Mouse (Mus musculus) limb, embryonic 11.5 days (tissue): ENCODE measurements around the gene Tbc1d14. TPM values are rescaled to one million over a fixed set of nuclear protein-coding genes. Genes with fewer than 3 reads are reported as not detected.

Experiments
- ATAC-seq: fragments of 200-750 bp; cut with Nextera tagmentation; 2 replicates; pipeline ENCODE4 v1.8.0; 2017; ENCODE audit warnings: low read depth; ENCODE audit not compliant: insufficient number of reproducible peaks, low FRiP score, low TSS enrichment
- DNase-seq: peaks from one replicate; pipeline ENCODE4 v3.0.0-alpha.2; 2015; ENCODE audit warnings: low spot score
- H3K27ac ChIP-seq: fragments of 300-500 bp; sonication (generic); replicated peaks from 2 replicates; pipeline ENCODE4 v1.5.1; 2014; ENCODE audit warnings: low read depth, mild to moderate bottlenecking, low read length
- H3K27me3 ChIP-seq: fragments of 300-500 bp; sonication (generic); 2 replicates; pipeline ENCODE4 v1.6.1; 2014; ENCODE audit warnings: mild to moderate bottlenecking, low read length, mixed read lengths; ENCODE audit not compliant: control insufficient read depth, insufficient read depth
- H3K36me3 ChIP-seq: fragments of 300-500 bp; sonication (generic); 2 replicates; pipeline ENCODE4 v1.6.1; 2014; ENCODE audit warnings: mild to moderate bottlenecking, low read length, moderate library complexity, mixed read lengths; ENCODE audit not compliant: control insufficient read depth, insufficient read depth
- H3K4me1 ChIP-seq: fragments of 300-500 bp; sonication (generic); 2 replicates; pipeline ENCODE4 v1.6.1; 2014; ENCODE audit warnings: low read length, mixed read lengths; ENCODE audit not compliant: control insufficient read depth, insufficient read depth
- H3K4me2 ChIP-seq: fragments of 300-500 bp; sonication (generic); 2 replicates; pipeline ENCODE4 v1.6.1; 2014; ENCODE audit warnings: low read depth, mild to moderate bottlenecking, moderate library complexity; ENCODE audit not compliant: severe bottlenecking
- H3K4me3 ChIP-seq: fragments of 300-500 bp; sonication (generic); 2 replicates; pipeline ENCODE4 v1.5.1; 2014; ENCODE audit warnings: low read depth, low read length
- H3K9ac ChIP-seq: fragments of 300-500 bp; sonication (generic); 2 replicates; pipeline ENCODE4 v1.6.1; 2014; ENCODE audit warnings: mild to moderate bottlenecking, low read length
- H3K9me3 ChIP-seq: fragments of 300-500 bp; sonication (generic); 2 replicates; pipeline ENCODE4 v1.6.1; 2016; ENCODE audit warnings: low read length; ENCODE audit not compliant: control insufficient read depth
- WGBS: fragments of 180-500 bp; shearing (Covaris S2); extraction: QIAGEN DNeasy Blood & Tissue Kit; methylation state at CpG from one replicate; pipeline ENCODE4 v1.1.7; 2014; 5-methylcytosine and 5-hydroxymethylcytosine counted together
- polyA plus RNA-seq: library from polyadenylated mRNA; unstranded; fragments of >200 nt; fragmentation: Nextera tagmentation; extraction: Ambion mirVana; gene quantifications from 2 replicates; pipeline ENCODE4 v1.2.1, GENCODE M21; 2014

Tbc1d14 gene
- polyA plus RNA-seq, result 37.7 and 40.3 TPM in 2 replicates

DNA sequence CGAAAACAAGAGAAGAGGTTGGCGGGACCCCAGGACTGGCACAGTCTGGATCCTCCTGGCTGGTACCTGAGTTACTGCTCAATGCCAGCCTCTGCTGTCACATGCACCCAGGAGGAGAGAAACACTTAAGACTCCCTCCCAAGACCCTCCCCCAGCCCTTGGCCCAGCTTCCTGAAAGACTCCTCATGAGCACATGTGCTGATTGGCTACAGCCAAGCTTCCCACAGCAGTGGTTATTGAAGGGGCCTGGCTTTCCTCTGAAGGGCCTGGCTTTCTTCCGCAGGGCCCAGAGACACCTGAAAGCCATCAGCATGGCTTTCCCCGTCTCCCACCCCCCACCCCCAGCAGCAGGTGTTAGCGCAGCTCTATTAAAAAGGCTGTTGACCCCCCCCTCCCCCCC, at the start of gene Tbc1d14:
Tbc1d14 (minus strand) TSS at position 101 of the 400 bp plus-strand sequence.
- H3K36me3 ChIP-seq, result no peaks in the 10 kb centered on the region
- H3K4me3 ChIP-seq, result no peak within 1 kb of the TSS
- no peaks in the 10 kb centered on the region for H3K27me3 ChIP-seq
- ATAC-seq (no peak), DNase-seq (no peak)
- no peak within 1 kb of the TSS for H3K4me2 ChIP-seq
- WGBS, result 68% methylated on average over 5 of the region's 5 CpGs
- no peaks in the 10 kb centered on the region for H3K9me3 ChIP-seq
- no peak within 1 kb of the TSS for H3K27ac ChIP-seq
- no peaks in the 10 kb centered on the region for H3K4me1 ChIP-seq
- H3K9ac ChIP-seq, result no peak within 1 kb of the TSS

DNA sequence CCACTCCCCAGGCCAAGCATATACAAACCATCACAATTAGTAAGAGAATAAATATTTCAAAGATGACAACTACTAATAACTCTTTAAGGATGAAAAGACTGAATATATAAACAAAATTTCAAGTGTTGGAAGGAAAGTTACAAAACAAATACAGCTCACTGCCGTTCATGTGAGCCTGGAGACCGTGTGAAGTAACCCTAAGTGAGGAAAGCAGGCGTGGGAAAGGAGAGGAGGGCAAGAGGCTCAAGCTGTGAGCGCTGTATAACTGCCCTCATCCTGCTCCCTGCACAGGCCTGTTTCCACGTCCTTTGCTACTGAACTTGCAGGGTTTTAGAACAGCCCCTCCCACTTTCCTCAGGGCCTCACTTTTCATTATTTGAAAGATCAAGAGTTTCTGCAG, 32.5 kb upstream of the Tbc1d14 start:
- no peak overlapping the region for H3K4me3 ChIP-seq
- no peaks in the 10 kb centered on the region for H3K36me3 ChIP-seq
- no peak overlapping the region for H3K27ac ChIP-seq
- H3K4me1 ChIP-seq, result no peaks in the 10 kb centered on the region
- H3K9me3 ChIP-seq, result no peaks in the 10 kb centered on the region
- DNase-seq (no peak), ATAC-seq (no peak)
- WGBS, result 85% methylated on average over 5 of the region's 5 CpGs
- H3K4me2 ChIP-seq, result no peak overlapping the region
- H3K27me3 ChIP-seq, result no peaks in the 10 kb centered on the region
- no peak overlapping the region for H3K9ac ChIP-seq

DNA sequence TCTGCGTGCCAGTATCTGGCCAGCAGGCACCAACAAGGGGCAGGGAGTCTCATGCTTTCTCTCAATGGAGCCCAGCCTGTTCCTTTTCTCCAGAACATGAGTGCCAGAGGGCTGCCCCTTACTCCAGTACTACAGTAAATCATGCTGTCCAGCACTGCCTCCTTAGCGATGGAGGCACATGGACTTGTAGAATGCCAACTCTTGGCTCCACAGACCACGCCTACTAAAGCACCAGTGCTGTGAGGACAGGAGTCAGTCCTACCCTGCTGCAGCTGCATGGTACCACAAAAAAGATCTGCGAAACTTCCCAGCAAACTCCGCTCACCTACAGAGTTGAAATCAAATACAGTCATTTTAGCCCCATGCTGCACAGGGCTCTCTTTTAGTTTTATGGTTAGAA, 30.6 kb upstream of the Tbc1d14 start:
- WGBS, result 81% methylated on average over 5 of the region's 5 CpGs

DNA sequence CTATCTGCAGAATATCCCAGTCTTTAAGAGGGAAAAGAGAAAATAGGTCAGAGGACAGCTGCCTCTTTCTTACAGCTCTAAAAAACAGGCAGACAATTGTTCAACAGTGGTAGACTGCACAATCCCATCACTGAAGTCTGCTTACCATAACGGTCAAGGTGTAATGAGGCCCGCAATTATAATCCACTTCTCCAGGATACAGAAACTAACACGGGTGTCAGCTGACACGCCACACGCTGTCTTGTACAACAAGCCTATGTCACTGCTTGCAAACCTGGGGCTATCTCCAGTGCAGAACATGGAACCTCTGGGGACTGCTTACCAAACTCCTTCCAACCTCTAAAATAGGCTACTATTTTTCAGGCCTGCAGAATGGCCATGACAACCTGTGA, 28.0 kb upstream of the Tbc1d14 start:
- H3K27ac ChIP-seq, result no peak overlapping the region
- no peaks in the 10 kb centered on the region for H3K4me1 ChIP-seq
- no peak overlapping the region for H3K9ac ChIP-seq
- WGBS, result 93% methylated on average over 5 of the region's 5 CpGs
- no peak overlapping the region for H3K4me3 ChIP-seq
- no peaks in the 10 kb centered on the region for H3K9me3 ChIP-seq
- no peaks in the 10 kb centered on the region for H3K27me3 ChIP-seq
- no peak for ATAC-seq
- DNase-seq, result no peak
- H3K4me2 ChIP-seq, result no peak overlapping the region
- H3K36me3 ChIP-seq, result peaks cover 3% of the 10 kb centered on the region; the same call in 1 of the 2 replicates

More for the DNA sequence above, 30.6 kb upstream of the Tbc1d14 start:
- no peaks in the 10 kb centered on the region for H3K9me3 ChIP-seq
- no peak overlapping the region for H3K27ac ChIP-seq
- no peak overlapping the region for H3K4me3 ChIP-seq
- H3K4me2 ChIP-seq, result no peak overlapping the region
- DNase-seq (no peak), ATAC-seq (no peak)
- no peaks in the 10 kb centered on the region for H3K4me1 ChIP-seq
- no peak overlapping the region for H3K9ac ChIP-seq
- no peaks in the 10 kb centered on the region for H3K36me3 ChIP-seq
- H3K27me3 ChIP-seq, result no peaks in the 10 kb centered on the region

DNA sequence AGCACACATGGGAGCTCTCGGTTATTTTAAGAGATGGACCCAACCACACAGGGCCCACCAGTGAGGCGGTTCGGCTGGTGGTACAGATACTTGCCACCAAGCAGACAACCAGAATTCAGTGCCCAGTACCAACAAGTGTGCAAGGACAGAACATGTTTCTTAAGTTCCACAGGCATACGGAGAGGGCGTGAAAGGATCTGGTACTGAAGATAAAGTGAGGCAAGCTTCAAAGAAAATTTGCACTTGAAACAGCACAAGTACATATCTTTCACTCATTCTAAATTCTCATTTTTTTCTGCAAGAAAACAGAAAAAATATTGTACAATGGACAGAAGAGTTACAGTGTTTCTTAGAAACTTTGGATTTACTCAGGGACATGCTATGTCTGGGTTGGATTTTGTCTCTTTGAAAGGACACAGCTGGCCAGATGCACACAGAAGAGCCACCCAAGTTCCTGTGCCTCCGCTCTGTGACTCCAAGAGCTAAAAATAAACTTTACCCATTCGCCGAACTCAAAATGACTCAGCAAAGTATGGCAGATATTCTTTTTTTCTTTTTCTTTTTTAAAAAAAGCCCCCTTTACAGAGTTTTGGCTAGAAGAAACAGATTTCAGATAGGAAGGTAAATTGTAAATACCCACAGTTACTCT, 27.5 kb upstream of the Tbc1d14 start:
- H3K9me3 ChIP-seq, result no peaks in the 10 kb centered on the region
- peaks cover 7% of the 10 kb centered on the region; the same call in 1 of the 2 replicates for H3K36me3 ChIP-seq
- ATAC-seq (no peak), DNase-seq (no peak)
- WGBS, result 94% methylated on average over 8 of the region's 8 CpGs
- H3K4me1 ChIP-seq, result no peaks in the 10 kb centered on the region
- H3K27me3 ChIP-seq, result no peaks in the 10 kb centered on the region
- H3K4me3 ChIP-seq, result no peak overlapping the region
- no peak overlapping the region for H3K27ac ChIP-seq
- H3K9ac ChIP-seq, result no peak overlapping the region
- no peak overlapping the region for H3K4me2 ChIP-seq

DNA sequence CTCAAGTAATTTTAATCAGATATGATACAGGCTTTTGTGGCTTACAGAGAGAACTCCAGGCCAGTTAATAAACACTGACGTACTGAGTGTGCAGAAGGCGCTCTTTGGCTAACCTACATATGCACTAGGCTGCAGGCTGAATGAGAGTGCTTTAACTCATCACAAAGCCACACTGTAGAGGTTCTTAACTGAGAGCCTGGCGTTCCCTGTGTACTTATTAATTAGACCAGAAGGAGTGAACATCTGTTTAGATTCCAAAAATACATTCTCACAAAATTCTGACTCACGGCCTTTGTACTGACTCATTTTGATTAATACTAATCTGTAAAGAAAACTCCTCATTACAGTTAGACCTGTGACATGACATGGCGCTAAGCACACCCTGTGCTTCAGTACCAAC, 25.8 kb upstream of the Tbc1d14 start:
- Histone ChIP-seq H3K4me2 (no peak overlapping the region), H3K4me1 (no peaks in the 10 kb centered on the region), H3K9ac (no peak overlapping the region), H3K27me3 (no peaks in the 10 kb centered on the region), H3K9me3 (no peaks in the 10 kb centered on the region), H3K27ac (no peak overlapping the region), H3K4me3 (no peak overlapping the region), H3K36me3 (peaks cover 11% of the 10 kb centered on the region; the same call in 1 of the 2 replicates)
- ATAC-seq, result no peak
- 91% methylated on average over 5 of the region's 5 CpGs for WGBS
- DNase-seq, result no peak

DNA sequence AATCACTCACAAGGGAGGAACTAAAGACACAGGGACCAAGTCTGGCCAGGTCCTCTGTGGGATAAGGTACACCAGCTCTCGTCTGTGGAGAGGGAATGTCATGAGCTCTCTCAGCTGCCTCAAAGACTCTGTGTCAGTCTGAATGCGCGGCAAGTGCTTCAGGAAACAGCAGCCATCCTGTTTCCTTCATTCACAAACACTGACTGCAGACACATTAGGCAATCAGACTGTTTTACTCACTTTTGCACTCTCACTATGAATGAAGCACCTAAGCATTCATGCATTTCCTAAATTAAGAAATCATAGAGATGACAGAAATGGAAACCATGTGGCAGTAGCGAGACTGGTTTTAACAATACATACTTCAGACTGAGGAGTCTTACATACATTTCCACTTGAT, 25.3 kb upstream of the Tbc1d14 start:
- no peaks in the 10 kb centered on the region for H3K27me3 ChIP-seq
- peaks cover 11% of the 10 kb centered on the region; the same call in 1 of the 2 replicates for H3K36me3 ChIP-seq
- H3K27ac ChIP-seq, result no peak overlapping the region
- ATAC-seq, result no peak
- no peak overlapping the region for H3K9ac ChIP-seq
- no peak overlapping the region for H3K4me3 ChIP-seq
- no peaks in the 10 kb centered on the region for H3K4me1 ChIP-seq
- no peak overlapping the region for H3K4me2 ChIP-seq
- 82% methylated on average over 4 of the region's 4 CpGs for WGBS
- no peaks in the 10 kb centered on the region for H3K9me3 ChIP-seq
- no peak for DNase-seq

DNA sequence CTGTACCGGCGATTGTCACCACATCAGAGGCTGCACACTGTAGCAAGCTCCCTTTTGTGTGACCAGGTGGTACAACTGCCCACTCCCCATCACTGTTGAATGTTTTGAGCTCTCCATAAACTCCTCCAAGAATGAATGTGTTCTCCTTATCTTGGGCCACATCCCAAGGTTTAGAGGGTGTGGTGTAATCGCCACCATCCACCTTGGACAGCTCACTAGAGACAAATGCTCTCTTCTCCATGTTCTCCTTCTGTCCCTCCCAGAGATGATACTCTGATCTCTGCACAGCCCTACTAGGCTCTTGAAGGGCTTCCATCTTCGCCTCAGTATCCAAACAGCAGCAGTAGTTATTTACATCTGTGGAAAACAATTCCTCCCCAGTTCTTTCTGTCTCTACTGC, 21.0 kb upstream of the Tbc1d14 start:
- Histone ChIP-seq H3K27me3 (no peaks in the 10 kb centered on the region), H3K4me2 (no peak overlapping the region), H3K9me3 (no peaks in the 10 kb centered on the region), H3K36me3 (peaks cover 11% of the 10 kb centered on the region), H3K27ac (no peak overlapping the region), H3K4me3 (no peak overlapping the region), H3K9ac (no peak overlapping the region), H3K4me1 (no peaks in the 10 kb centered on the region)
- DNase-seq (no peak), ATAC-seq (no peak)
- WGBS, result 83% methylated on average over 4 of the region's 4 CpGs
